Mouse (Mus musculus): Measurements from ENCODE around the gene Mpo. TPM values are rescaled to one million over a fixed set of nuclear protein-coding genes. Genes with fewer than 3 reads are reported as not detected.

The Mpo gene
- polyA plus RNA-seq, 2 experiments, result 142 to 360 TPM

GRCm38 (mm10) chr11:87811396-87811795 lies 18.0 kb downstream of the Mpo start:
- no peak overlapping the region for H3K9ac ChIP-seq (replicated peaks)
- ATAC-seq (ENCODE audit: insufficient read depth), result no peak
- no peak overlapping the region for H3K4me2 ChIP-seq (ENCODE audit: low read depth)
- no peak overlapping the region for H3K27ac ChIP-seq
- 22% methylated on average over 4 of the region's 4 CpGs for WGBS (ENCODE audit: insufficient replicate concordance)
- TF ChIP-seq CTCF (IDR thresholded peaks at IDR 0.05; ENCODE audit: low read depth) (no peak), EP300 (IDR thresholded peaks at IDR 0.05; ENCODE audit: low read depth) (no peak)
- no peaks in the 10 kb centered on the region for H3K36me3 ChIP-seq (replicated peaks; ENCODE audit: control insufficient read depth, insufficient read depth, low read depth)
- DNase-seq (ENCODE audit: low read depth in 3 of 3, low spot score in 3 of 3), result no peak
- H3K9me3 ChIP-seq (ENCODE audit: control insufficient read depth, low read length), result no peaks in the 10 kb centered on the region
- H3K27me3 ChIP-seq (ENCODE audit: control insufficient read depth, insufficient read depth, low read length), result no peaks in the 10 kb centered on the region
- H3K4me3 ChIP-seq (ENCODE audit: insufficient read depth in 1 of 2, low read depth in 2 of 2, low read length in 2 of 2), result no peak overlapping the region
- no peaks in the 10 kb centered on the region; a peak in 1 of 4 replicates for H3K4me1 ChIP-seq (replicated peaks; ENCODE audit: control insufficient read depth in 2 of 2, insufficient read depth in 2 of 2, low read length in 1 of 2)

- no peaks in the 10 kb centered on the region for H3K27me3 ChIP-seq (ENCODE audit: control insufficient read depth, insufficient read depth, low read length)
- no peak overlapping the region for H3K27ac ChIP-seq
- H3K9me3 ChIP-seq (ENCODE audit: control insufficient read depth, low read length), result no peaks in the 10 kb centered on the region
- H3K9ac ChIP-seq (replicated peaks), result no peak overlapping the region
- no peaks in the 10 kb centered on the region for H3K36me3 ChIP-seq (replicated peaks; ENCODE audit: control insufficient read depth, insufficient read depth, low read depth)
- no peak overlapping the region for H3K4me2 ChIP-seq (ENCODE audit: low read depth)
- H3K4me1 ChIP-seq (replicated peaks; ENCODE audit: control insufficient read depth in 2 of 2, insufficient read depth in 2 of 2, low read length in 1 of 2), result no peaks in the 10 kb centered on the region
- DNase-seq (ENCODE audit: low read depth in 3 of 3, low spot score in 3 of 3), result no peak
- H3K4me3 ChIP-seq (ENCODE audit: insufficient read depth in 1 of 2, low read depth in 2 of 2, low read length in 2 of 2), result no peak overlapping the region
- TF ChIP-seq EP300 (IDR thresholded peaks at IDR 0.05; ENCODE audit: low read depth) (no peak), CTCF (IDR thresholded peaks at IDR 0.05; ENCODE audit: low read depth) (no peak)
- WGBS (ENCODE audit: insufficient replicate concordance), result 48% methylated on average over 8 of the region's 8 CpGs
- ATAC-seq (ENCODE audit: insufficient read depth), result no peak
Measured at GRCm38 (mm10) chr11:87814831-87815230, 21.4 kb downstream of the Mpo start.

- Histone ChIP-seq H3K36me3 (replicated peaks; ENCODE audit: control insufficient read depth, insufficient read depth, low read depth) (no peaks in the 10 kb centered on the region), H3K4me2 (ENCODE audit: low read depth) (peak overlapping the region; percentile 40; the same call in 1 of the 2 replicates), H3K27ac (no peak overlapping the region), H3K9me3 (ENCODE audit: control insufficient read depth, low read length) (no peaks in the 10 kb centered on the region), H3K4me3 (ENCODE audit: insufficient read depth in 1 of 2, low read depth in 2 of 2, low read length in 2 of 2) (no peak overlapping the region), H3K27me3 (ENCODE audit: control insufficient read depth, insufficient read depth, low read length) (no peaks in the 10 kb centered on the region), H3K9ac (replicated peaks) (no peak overlapping the region), H3K4me1 (replicated peaks; ENCODE audit: control insufficient read depth in 2 of 2, insufficient read depth in 2 of 2, low read length in 1 of 2) (no peaks in the 10 kb centered on the region)
- ATAC-seq (ENCODE audit: insufficient read depth), result no peak
- 3% methylated on average over 31 of the region's 31 CpGs for WGBS (ENCODE audit: insufficient replicate concordance)
- no peak for TF ChIP-seq EP300 (IDR thresholded peaks at IDR 0.05; ENCODE audit: low read depth)
- peak; percentile 81 for TF ChIP-seq CTCF (IDR thresholded peaks at IDR 0.05; ENCODE audit: low read depth)
- no peak for DNase-seq (ENCODE audit: low read depth in 3 of 3, low spot score in 3 of 3)
Measured at GRCm38 (mm10) chr11:87816707-87817442, 23.5 kb downstream of the Mpo start.

GRCm38 (mm10) chr11:87817443-87817773 lies 24.0 kb downstream of the Mpo start:
- no peaks in the 10 kb centered on the region for H3K36me3 ChIP-seq (replicated peaks; ENCODE audit: control insufficient read depth, insufficient read depth, low read depth)
- ATAC-seq (ENCODE audit: insufficient read depth) (no peak), DNase-seq (ENCODE audit: low read depth in 3 of 3, low spot score in 3 of 3) (no peak)
- no peak overlapping the region for H3K27ac ChIP-seq
- H3K27me3 ChIP-seq (ENCODE audit: control insufficient read depth, insufficient read depth, low read length), result no peaks in the 10 kb centered on the region
- no peak overlapping the region for H3K4me3 ChIP-seq (ENCODE audit: insufficient read depth in 1 of 2, low read depth in 2 of 2, low read length in 2 of 2)
- no peak overlapping the region; the same call in 1 of the 2 replicates for H3K4me2 ChIP-seq (ENCODE audit: low read depth)
- H3K9me3 ChIP-seq (ENCODE audit: control insufficient read depth, low read length), result no peaks in the 10 kb centered on the region
- WGBS (ENCODE audit: insufficient replicate concordance), result 31% methylated on average over 4 of the region's 4 CpGs
- no peaks in the 10 kb centered on the region for H3K4me1 ChIP-seq (replicated peaks; ENCODE audit: control insufficient read depth in 2 of 2, insufficient read depth in 2 of 2, low read length in 1 of 2)
- H3K9ac ChIP-seq (replicated peaks), result no peak overlapping the region
- TF ChIP-seq CTCF (IDR thresholded peaks at IDR 0.05; ENCODE audit: low read depth) (no peak), EP300 (IDR thresholded peaks at IDR 0.05; ENCODE audit: low read depth) (no peak)

GRCm38 (mm10) chr11:87821502-87821901 lies 28.1 kb downstream of the Mpo start:
- DNase-seq (ENCODE audit: low read depth in 3 of 3, low spot score in 3 of 3) (no peak), ATAC-seq (ENCODE audit: insufficient read depth) (no peak)
- Histone ChIP-seq H3K9ac (replicated peaks) (no peak overlapping the region), H3K36me3 (replicated peaks; ENCODE audit: control insufficient read depth, insufficient read depth, low read depth) (no peaks in the 10 kb centered on the region), H3K27me3 (ENCODE audit: control insufficient read depth, insufficient read depth, low read length) (no peaks in the 10 kb centered on the region), H3K4me2 (ENCODE audit: low read depth) (no peak overlapping the region), H3K27ac (no peak overlapping the region), H3K4me3 (ENCODE audit: insufficient read depth in 1 of 2, low read depth in 2 of 2, low read length in 2 of 2) (no peak overlapping the region), H3K4me1 (replicated peaks; ENCODE audit: control insufficient read depth in 2 of 2, insufficient read depth in 2 of 2, low read length in 1 of 2) (no peaks in the 10 kb centered on the region), H3K9me3 (ENCODE audit: control insufficient read depth, low read length) (no peaks in the 10 kb centered on the region)
- 49% methylated on average over 5 of the region's 5 CpGs for WGBS (ENCODE audit: insufficient replicate concordance)
- TF ChIP-seq CTCF (IDR thresholded peaks at IDR 0.05; ENCODE audit: low read depth) (no peak), EP300 (IDR thresholded peaks at IDR 0.05; ENCODE audit: low read depth) (no peak)

All from liver, embryonic 14.5 days (tissue).